Mouse (Mus musculus): ENCODE data around the gene Fuom.

Fuom gene

DNA sequence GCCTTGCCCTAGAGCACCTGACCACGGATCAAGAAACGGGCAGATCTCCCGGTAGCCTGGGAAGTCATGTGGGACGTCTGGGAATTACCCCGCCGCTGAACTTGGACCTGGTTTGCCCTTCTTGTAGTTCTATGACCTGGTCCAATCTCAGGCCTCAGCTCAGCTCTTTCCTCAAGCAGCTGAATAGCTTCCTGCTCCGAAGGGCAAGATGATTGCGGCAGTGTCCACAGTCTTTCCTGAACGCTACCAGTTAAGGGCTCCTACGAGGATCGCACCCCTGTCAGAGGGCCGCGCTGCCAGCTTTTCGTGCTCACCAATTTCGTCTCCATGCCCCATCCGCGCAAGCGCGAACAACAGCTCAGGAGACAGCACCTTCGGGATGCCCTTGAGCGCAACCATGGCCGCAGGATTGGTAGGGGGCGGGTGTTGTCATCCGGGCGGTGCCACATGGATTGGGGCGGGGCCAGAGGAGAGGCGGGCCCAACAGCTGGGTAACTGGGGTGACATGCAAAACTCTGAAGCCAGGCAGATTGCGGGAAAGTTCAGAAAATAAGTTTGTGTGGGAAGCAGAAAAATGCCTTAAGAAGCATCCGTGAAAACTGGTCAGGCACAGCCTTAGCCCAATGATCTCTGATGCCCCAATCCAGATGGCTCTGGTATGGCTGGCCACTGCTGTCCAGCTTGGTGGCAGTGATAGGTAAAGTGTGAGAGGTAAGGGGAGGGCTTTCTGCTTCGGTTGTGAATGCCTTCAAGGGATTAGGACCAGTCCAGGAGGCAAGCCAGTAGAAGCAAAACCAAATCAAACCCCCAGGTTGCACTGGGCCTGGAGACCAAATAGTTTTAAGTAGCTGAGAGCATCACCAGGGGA lies at the start of gene Fuom:
Fuom (minus strand) TSS at position 449 of the 868 bp plus-strand sequence.
- in situ Hi-C loops (cut with MboI, MseI): no loop called here

DNA sequence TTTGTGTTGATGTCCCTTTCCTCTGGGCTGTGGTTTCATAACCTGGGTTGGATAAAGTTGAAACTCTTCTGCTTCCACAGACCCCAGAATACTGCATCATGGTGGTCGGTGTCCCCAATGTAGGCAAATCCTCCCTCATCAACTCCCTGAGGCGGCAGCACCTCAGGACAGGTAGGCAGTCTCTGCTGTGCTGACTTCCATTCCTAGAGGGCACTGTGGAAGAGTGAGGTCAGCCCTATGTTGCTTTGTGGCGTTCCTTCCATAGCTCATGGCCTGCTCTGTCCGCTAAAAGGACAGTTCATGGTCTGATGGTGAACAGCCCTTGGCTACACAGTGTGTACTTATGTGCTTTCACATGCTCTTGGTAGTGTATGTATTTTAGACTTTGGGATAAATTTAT lies 42.3 kb upstream of the Fuom start:
- in situ Hi-C loops (cut with MboI, MseI): no loop called here

DNA sequence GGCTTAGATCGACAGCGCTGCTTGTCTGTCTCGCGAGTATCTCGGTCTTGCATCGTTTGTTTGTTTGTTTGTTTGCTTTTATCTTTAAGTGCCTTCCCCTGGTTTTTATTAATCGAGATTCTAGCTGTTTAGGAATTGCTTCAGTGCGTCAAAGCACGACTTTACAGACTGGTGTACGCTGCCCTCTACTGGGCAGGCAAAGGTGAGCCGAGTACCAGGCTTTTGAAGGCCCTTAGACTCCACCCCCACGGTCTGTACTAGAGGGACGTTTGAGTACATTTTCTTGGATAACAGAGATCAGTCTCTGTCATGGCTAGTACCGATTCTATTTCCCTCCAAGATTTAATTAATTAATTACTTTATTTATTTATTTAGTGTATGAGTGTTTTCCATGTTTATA lies 39.1 kb upstream of the Fuom start:
- in situ Hi-C loops (cut with MboI, MseI): no loop called here

DNA sequence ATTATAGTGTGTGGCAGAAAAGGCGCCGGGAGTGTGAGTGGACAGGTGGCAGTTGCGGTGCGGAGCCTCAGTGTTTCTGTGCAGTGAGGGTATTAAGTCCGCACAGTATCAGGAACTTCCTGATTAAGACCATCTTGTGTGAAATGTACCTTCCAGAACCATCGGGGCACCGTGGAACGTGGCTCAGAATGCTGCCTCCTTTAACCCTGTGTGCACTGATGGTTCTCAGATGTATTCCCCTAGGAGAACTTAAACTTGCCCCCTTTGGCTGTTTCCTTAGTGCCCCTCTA lies 35.7 kb upstream of the Fuom start:
- in situ Hi-C loops (cut with MboI, MseI): loop anchor here (10.0 kb wide), 1 partner anchor 53 kb away; the partner anchor contains the start of gene Caly

DNA sequence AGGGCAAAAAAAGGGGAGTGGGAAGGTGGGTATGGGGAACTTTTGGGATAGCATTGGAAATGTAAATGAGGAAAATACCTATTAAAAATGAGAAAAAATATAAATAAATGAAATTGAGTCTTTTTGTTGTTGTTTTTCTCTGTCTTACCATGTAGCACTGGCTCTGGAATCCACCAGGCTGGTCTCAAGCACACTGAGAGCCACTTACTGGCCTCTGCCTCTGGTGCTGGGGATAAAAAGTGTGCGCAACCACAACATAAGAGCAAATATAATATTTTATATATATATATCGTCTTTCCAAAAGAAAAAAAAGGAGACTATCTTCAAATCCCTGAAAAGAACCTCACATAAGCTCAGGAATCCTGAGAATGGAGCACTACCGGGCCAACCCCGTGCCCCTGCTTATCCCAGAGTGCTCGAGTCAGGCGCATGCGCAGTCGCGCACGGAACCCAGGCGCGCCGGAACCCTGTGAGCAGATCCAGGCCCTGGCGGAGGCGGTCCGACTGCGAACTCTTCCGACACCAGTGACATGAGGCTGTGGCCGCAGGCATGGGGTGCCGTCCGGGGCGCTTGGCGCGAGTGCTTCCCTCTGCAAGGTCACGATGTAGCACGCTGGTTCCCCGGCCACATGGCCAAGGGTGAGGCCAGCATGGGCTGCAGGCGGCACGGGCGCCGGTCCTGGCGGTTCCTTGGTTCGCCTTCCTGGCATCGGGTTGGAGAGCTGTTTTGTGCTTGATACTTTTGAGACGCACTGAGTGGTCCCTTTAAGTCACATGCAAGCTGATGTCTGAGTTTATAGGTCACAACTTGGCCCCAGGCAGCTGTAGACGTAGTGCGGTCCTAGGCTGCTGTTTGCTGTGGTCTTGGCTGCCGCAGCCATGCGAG lies 35.1 kb upstream of the Fuom start, which contains the start of gene Mtg1:
Mtg1 (plus strand) TSS at position 430 of the 886 bp plus-strand sequence.
- in situ Hi-C loops (cut with MboI, MseI): loop anchor here (10.0 kb wide), 1 partner anchor 53 kb away; the partner anchor contains the start of gene Caly

DNA sequence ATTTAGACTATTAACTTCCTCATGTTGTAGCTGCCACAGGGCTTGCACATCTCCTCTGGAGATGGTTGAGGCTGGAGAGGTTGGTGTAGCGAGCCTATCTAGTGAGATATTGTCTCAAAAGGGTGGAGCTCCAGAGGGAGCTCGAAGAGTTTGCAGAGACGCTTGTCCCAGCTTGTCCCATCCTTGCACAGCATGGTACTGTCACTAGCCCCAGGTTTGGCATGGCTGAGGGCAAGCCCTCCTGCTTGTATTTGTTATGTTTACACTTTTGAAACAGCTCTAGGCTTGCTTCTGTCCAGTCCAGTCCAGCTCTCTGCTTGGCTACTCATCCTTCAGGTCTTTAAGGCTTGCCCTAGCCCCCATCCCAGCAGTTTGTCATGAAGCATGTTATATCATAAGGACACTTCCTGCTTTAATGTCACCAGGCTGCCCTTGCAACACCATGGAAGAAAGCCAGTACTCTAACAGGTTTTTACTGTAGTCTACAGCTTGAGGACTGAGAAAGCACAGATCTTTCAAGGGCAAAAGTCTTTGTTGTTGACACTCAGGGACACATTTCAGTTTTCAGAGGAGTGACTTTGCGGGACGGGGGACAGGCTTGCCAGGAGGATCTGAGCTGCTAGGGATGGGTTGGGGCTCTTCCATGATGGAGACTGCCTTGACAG lies 33.0 kb upstream of the Fuom start:
- in situ Hi-C loops (cut with MboI, MseI): loop anchor here (10.0 kb wide), 1 partner anchor 50 kb away; the partner anchor contains the start of gene Caly

DNA sequence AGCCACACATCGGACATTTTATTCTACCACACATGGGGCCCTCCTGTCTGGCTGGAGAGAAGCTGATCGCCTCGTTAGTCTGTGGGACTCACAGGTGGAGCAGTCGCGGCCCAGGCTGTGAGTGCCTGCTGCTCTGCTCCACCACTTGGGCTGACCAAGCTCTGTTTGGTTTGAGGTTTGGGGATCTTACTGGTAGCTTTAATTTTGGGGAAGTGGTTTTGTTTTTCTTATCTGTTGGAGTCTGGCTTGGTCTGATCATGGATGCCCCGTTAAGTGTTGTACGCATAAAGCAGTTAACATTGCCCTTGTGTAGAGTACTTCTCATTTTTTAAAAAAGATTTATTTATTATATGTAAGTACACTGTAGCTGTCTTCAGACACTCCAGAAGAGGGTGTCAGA lies 31.8 kb upstream of the Fuom start:
- in situ Hi-C loops (cut with MboI, MseI): loop anchor here (10.0 kb wide), 1 partner anchor 49 kb away; the partner anchor contains the start of gene Caly

DNA sequence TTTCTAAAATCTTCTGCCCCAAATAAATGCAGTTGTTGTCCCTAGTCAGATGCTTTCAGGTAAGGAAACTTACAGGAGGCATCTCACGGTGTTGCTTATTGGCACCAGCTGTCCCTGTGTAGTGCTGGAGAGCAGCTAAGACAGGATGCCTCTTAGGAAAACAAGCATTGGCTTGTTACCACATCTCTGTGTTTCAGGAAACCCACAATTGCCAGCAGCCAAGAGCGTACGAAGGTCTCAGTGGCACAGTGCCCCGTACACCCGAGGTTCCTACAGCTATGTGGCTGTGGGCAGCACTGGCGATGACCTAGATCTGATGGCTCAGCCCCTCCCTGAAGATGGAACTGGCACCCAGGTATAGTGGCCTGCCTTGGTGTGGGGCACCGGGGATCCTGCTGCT lies 29.9 kb upstream of the Fuom start:
- in situ Hi-C loops (cut with MboI, MseI): loop anchor here (10.0 kb wide), 1 partner anchor 47 kb away; the partner anchor contains the start of gene Caly

DNA sequence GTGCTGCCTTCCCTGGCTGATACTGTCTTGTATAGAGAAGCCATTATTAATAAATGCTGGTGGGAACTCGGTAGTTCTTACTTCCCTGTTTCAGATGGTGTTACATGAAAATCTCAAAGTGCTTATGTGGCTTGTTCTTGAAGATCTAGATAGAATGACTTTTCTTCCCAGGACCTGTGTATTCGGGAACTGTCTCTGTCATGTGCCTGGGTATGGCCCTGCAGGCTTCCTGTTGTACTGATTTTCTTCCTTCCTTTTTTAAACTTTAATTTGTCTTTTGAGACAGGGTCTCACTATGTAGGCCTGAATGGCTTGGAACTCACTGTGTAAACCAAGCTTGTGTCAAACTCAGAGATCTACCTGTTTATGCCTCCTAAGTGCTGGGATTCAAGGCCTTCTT lies 25.7 kb upstream of the Fuom start:
- in situ Hi-C loops (cut with MboI, MseI): loop anchor here (10.0 kb wide), 1 partner anchor 1927 kb away; no protein-coding TSS in a partner anchor

DNA sequence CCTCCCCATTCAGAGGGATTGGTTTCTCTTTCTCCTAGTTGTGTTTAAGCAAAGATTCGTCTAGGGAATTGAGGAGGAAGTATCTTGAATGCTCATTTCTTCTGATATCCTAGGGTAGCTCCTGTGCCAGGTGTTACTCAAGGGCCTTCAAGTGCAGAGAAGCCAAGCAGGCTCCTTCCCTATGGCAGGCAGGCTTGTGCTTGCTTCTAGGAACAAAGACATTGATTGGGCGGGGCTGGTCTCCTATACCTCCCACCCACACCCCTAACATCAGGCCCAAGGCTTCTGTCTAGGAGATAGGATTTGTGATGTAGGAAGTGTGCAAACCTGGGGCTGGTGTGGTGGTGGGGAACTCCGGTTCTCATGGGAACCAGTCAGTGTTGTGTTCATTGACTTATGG lies 24.7 kb upstream of the Fuom start:
- in situ Hi-C loops (cut with MboI, MseI): loop anchor here (10.0 kb wide), 1 partner anchor 1928 kb away; no protein-coding TSS in a partner anchor

DNA sequence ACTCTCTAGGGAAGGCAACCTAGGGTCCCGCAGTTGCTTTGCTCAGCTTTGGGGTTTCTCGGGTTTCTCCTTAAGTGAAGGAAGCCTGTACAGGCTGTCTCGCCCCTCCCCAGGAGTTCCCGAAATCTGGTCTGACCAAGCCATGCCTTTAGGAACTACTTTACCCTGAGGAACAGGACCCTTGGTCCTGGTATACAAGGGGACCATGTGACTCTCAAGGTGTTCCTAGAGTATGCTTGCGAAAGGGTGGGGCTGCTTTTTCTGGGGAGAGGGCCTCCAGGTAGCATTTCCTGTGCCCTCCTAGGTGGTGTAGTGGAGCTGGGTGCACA lies 23.7 kb upstream of the Fuom start:
- in situ Hi-C loops (cut with MboI, MseI): loop anchor here (10.0 kb wide), 1 partner anchor 1929 kb away; no protein-coding TSS in a partner anchor

DNA sequence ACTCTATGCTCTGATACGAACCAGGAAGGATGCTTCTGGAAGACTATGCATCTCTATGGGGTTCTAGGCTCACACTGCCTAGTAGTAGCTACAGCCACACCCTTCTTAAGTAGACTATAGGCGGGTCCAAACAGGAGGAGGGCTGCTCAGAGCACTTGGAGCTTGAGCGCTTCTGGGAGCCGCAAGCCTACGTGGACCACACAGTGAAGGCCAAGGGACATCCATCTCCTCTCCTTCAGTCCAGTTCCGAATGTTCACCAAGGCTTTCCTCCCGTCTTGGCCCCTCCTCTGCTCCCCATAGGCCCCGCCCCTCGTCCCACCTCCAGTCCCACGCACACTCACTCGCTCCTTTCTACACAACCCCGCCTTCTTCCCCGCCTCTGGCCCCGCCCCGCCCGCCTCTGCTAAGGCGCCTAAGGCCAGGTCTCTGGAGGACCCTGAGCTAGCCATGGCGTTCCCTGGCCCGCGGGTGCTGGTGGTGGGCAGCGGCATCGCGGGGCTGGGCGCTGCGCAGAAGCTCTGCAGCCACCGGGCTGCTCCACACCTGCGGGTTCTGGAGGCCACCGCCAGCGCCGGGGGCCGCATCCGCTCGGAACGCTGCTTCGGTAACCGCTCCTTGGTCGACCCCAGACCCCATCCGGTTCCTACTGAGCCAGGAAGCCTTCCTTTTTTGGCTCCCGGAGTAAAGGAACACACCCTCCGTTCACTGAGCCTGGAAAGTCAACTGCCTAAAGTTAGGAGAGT lies 23.2 kb upstream of the Fuom start:
- in situ Hi-C loops (cut with MboI, MseI): loop anchor here (10.0 kb wide), 1 partner anchor 1929 kb away; no protein-coding TSS in a partner anchor

DNA sequence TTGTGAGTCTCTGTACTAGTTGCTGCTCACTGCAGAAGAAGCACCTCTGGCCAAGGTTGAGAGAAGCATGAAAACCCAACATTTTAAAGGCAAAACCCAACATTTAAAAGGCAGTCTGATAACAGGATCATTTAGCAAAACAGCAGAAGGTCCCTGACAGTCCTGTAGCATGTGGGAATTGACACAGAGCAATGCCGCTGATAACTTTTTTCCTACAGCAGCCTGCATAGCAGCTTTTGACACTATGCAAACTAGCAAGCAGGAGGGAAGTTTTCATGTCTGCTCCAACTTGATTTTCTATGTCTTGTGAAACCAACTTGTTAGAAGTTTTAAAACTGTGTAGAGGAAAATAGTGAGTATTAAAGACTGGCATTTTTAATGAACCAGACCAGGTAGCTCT lies 22.1 kb upstream of the Fuom start:
- in situ Hi-C loops (cut with MboI, MseI): loop anchor here (10.0 kb wide), 1 partner anchor 1930 kb away; no protein-coding TSS in a partner anchor

DNA sequence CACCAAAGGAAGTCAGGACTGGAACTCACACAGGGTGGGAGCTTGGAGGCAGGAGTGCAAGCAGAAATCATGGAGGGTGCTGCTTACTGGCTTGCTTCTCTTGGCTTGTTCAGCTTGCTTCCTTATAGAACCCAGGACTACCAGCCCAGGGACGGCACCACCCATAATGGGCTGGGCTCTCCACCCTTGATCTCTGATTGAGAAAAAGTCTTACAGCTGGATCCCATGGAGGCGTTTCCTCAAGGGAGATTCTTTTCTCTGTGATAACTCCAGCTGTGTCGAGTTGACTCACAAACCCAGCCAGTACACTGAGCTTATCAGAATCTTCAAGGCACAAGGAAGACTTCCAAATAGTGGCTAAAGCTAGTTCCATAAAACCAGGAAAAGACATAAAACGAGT lies 20.5 kb upstream of the Fuom start:
- in situ Hi-C loops (cut with MboI, MseI): loop anchor here (10.0 kb wide), 1 partner anchor 1932 kb away; no protein-coding TSS in a partner anchor

DNA sequence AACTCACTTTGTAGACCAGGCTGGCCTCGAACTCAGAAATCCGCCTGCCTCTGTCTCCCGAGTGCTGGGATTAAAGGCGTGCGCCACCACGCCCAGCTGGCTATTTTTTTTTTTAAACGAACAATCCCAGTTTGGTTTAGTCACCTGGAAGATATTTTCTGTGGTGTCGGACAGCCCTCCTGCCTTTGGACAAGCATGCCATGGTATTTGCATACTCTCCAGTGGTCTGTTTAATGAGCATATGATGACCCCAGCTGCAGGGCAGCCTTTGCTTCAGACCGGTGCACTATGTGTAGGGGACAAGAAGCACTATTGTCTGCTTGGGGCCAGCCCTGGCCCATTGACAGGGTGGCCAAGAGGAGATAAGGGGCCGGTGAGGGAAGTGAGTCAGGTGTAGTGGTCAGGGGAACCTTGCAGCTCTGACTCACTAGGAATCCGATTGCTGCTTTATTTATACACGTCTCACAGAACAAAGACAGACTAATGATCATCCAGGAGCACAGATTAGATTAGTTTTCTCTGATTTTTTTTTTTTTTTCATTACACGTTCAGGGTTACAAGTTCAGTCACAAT lies 19.2 kb upstream of the Fuom start:
- in situ Hi-C loops (cut with MboI, MseI): loop anchor here (10.0 kb wide), 1 partner anchor 1933 kb away; no protein-coding TSS in a partner anchor

DNA sequence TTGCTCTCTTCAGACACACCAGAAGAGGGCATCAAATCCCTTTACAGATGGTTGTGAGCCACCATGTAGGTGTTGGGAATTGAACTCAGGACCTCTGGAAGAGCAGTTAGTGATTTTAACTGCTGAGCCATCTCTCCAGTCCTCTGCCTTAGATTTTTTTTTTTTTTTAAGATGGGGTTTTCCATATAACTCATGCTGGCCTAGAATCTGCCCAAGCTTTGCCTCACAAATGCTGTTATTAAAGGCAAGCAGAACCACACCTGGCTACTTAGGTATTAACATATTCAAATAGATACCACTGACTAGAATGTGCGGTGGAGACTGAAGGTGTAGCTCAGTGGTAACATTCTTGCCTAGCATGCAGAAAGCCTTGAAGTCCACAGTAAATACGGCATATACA lies 18.2 kb upstream of the Fuom start:
- in situ Hi-C loops (cut with MboI, MseI): loop anchor here (10.0 kb wide), 1 partner anchor 1934 kb away; no protein-coding TSS in a partner anchor

DNA sequence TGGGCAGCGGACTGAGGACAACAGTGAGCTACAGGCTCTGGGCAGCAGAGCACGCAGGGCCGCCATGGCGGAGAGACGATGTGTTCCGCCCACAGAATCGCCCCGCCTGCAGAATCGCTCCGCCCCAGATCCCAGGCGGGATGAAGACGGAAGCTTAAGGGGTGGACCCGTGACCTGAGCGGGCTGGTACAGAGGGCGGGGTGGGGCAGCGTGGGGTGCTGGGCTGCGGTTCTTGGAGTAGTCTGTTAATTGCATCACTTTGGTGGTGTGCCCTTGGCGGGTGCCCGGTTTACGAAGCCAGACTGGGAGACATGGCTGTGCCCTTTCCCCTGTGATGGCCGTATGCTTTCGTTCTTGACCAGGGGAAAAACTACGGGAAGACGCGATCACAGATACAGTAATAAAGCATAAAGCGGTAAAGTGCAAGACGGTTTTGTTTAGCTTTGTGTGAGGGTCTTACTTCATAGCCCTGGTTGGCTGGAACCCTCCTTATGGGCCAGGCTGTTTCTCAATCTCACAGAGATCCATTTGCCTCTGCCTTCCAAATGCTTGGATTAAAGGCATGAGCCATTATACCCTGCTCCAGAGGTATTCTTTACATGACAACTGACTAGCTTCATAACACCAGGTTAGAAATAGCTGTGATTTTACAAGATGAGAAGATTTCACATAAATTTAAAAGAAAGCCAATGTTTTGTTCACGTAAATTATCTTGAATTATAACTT lies 14.3 kb upstream of the Fuom start, which contains the start of gene Echs1:
Echs1 (minus strand) TSS at position 148 of the 726 bp plus-strand sequence.
- in situ Hi-C loops (cut with MboI, MseI): no loop called here

DNA sequence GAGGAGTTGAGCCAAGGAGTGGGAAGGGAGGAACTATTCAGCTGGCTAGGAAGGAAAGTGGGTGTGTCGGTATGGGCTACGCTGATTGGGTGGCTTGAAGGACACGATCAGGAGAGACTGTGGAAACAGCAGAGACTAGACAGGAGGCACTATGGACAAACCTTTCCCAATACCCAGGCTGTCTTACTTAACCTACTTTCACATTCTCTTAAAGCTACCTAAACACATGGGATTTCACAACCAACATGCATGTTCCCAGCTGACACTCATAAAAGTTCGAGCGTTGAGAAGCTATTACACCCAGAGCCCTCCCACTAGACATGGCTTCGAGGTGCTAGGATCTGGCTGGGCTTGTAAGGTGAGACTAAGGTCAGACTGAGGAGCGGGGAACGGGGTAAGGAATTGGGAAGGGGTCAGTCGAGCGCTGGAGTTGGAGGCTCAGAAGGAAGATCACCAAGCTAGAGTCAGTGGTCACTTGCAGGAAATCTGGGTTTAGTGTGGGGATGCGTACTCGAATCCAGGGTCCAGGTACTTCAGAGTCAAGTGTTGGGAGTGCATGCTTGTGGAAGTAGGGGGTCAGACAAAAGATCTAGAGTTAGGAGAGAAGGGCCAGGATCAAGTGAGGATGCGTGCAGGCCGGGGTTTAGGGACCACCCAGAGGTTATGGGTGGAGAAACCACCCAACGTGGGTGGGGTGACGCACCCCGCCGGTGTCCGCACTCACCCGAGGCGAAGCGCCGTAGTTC lies 13.5 kb upstream of the Fuom start, which contains the start of gene Paox:
Paox (plus strand) TSS at position 217 of the 746 bp plus-strand sequence.
- in situ Hi-C loops (cut with MboI, MseI): no loop called here

DNA sequence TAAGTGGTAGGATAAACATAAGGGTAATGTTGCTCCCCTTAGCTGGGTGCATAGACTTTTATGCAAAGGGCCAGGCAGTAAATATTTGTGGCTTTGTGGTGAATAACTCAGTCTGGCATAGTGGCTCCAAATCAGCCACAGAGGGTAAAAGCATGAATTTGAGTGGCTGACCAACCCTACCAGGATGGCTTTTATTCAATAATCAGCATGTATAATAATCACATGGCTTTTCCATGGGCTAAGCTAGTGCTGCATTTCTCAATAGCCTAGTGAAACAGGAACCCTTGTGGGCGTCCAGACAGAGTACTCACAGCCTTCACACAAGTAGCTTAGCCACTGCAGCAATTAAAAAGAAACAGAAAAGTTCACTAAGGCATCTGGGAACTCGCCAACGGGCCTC lies 9.7 kb upstream of the Fuom start:
- in situ Hi-C loops (cut with MboI, MseI): no loop called here
